Mouse (Mus musculus): ENCODE data around the gene Fgfr2. TPM values are rescaled to one million over a fixed set of nuclear protein-coding genes. Genes with fewer than 3 reads are reported as not detected.

Gene Fgfr2
- polyA plus RNA-seq, 1 experiment from 2014 or later = 169 TPM

GRCm38 (mm10) chr7:130213156-130213555 lies 2910.0 kb downstream of the Fgfr2 start:
- peaks cover 17% of the 10 kb centered on the region for H3K36me3 ChIP-seq (ENCODE audit: control insufficient read depth, insufficient read depth, low read length)
- H3K27ac ChIP-seq (ENCODE audit: low read length) = no peak overlapping the region; the same call in 1 of the 2 replicates
- H3K4me1 ChIP-seq (ENCODE audit: control insufficient read depth, insufficient read depth, low read length) = peaks cover 19% of the 10 kb centered on the region
- H3K27me3 ChIP-seq (ENCODE audit: control insufficient read depth, insufficient read depth, low read length) = no peaks in the 10 kb centered on the region
- no peak overlapping the region for H3K4me3 ChIP-seq (ENCODE audit: low read depth, low read length)
- no peak for ATAC-seq (ENCODE audit: insufficient number of reproducible peaks, insufficient read depth, low FRiP score, low read depth)
- H3K9me3 ChIP-seq (ENCODE audit: control insufficient read depth, low read depth, low read length) = no peaks in the 10 kb centered on the region
- WGBS = 85% methylated on average over 5 of the region's 5 CpGs
- no peak overlapping the region for H3K4me2 ChIP-seq (replicated peaks; ENCODE audit: low read depth, low read length)
- no peak overlapping the region for H3K9ac ChIP-seq (replicated peaks; ENCODE audit: low read depth, low read length)

- no peak overlapping the region for H3K4me3 ChIP-seq (ENCODE audit: low read depth, low read length)
- H3K36me3 ChIP-seq (ENCODE audit: control insufficient read depth, insufficient read depth, low read length) = peaks cover 17% of the 10 kb centered on the region
- no peak for ATAC-seq (ENCODE audit: insufficient number of reproducible peaks, insufficient read depth, low FRiP score, low read depth)
- H3K4me1 ChIP-seq (ENCODE audit: control insufficient read depth, insufficient read depth, low read length) = peaks cover 28% of the 10 kb centered on the region
- 74% methylated on average over 5 of the region's 5 CpGs for WGBS
- no peaks in the 10 kb centered on the region for H3K9me3 ChIP-seq (ENCODE audit: control insufficient read depth, low read depth, low read length)
- H3K9ac ChIP-seq (replicated peaks; ENCODE audit: low read depth, low read length) = no peak overlapping the region
- H3K4me2 ChIP-seq (replicated peaks; ENCODE audit: low read depth, low read length) = no peak overlapping the region
- H3K27me3 ChIP-seq (ENCODE audit: control insufficient read depth, insufficient read depth, low read length) = no peaks in the 10 kb centered on the region
- H3K27ac ChIP-seq (ENCODE audit: low read length) = no peak overlapping the region
Measured at GRCm38 (mm10) chr7:130211411-130211810, 2911.7 kb downstream of the Fgfr2 start.

GRCm38 (mm10) chr7:130208601-130209000 lies 2914.5 kb downstream of the Fgfr2 start:
- H3K27me3 ChIP-seq (ENCODE audit: control insufficient read depth, insufficient read depth, low read length) = no peaks in the 10 kb centered on the region
- WGBS = 94% methylated on average over 4 of the region's 4 CpGs
- no peak overlapping the region for H3K4me3 ChIP-seq (ENCODE audit: low read depth, low read length)
- no peak overlapping the region for H3K4me2 ChIP-seq (replicated peaks; ENCODE audit: low read depth, low read length)
- peaks cover 22% of the 10 kb centered on the region for H3K36me3 ChIP-seq (ENCODE audit: control insufficient read depth, insufficient read depth, low read length)
- H3K9ac ChIP-seq (replicated peaks; ENCODE audit: low read depth, low read length) = no peak overlapping the region
- no peaks in the 10 kb centered on the region for H3K9me3 ChIP-seq (ENCODE audit: control insufficient read depth, low read depth, low read length)
- H3K4me1 ChIP-seq (ENCODE audit: control insufficient read depth, insufficient read depth, low read length) = peaks cover 23% of the 10 kb centered on the region
- no peak for ATAC-seq (ENCODE audit: insufficient number of reproducible peaks, insufficient read depth, low FRiP score, low read depth)
- no peak overlapping the region; the same call in 1 of the 2 replicates for H3K27ac ChIP-seq (ENCODE audit: low read length)

- H3K4me2 ChIP-seq (replicated peaks; ENCODE audit: low read depth, low read length) = no peak overlapping the region
- H3K36me3 ChIP-seq (ENCODE audit: control insufficient read depth, insufficient read depth, low read length) = peaks cover 19% of the 10 kb centered on the region
- ATAC-seq (ENCODE audit: insufficient number of reproducible peaks, insufficient read depth, low FRiP score, low read depth) = peak; percentile 67; the same call in 1 of the 2 replicates
- no peaks in the 10 kb centered on the region for H3K27me3 ChIP-seq (ENCODE audit: control insufficient read depth, insufficient read depth, low read length)
- peak overlapping the region; percentile 52; the same call in 1 of the 2 replicates for H3K27ac ChIP-seq (ENCODE audit: low read length)
- H3K9me3 ChIP-seq (ENCODE audit: control insufficient read depth, low read depth, low read length) = no peaks in the 10 kb centered on the region
- H3K4me1 ChIP-seq (ENCODE audit: control insufficient read depth, insufficient read depth, low read length) = peaks cover 25% of the 10 kb centered on the region
- H3K4me3 ChIP-seq (ENCODE audit: low read depth, low read length) = no peak overlapping the region
- H3K9ac ChIP-seq (replicated peaks; ENCODE audit: low read depth, low read length) = no peak overlapping the region
- 26% methylated on average over 6 of the region's 6 CpGs for WGBS
Measured at GRCm38 (mm10) chr7:130206181-130206582, 2917.0 kb downstream of the Fgfr2 start.

- Histone ChIP-seq H3K36me3 (ENCODE audit: control insufficient read depth, insufficient read depth, low read length) (peaks cover 17% of the 10 kb centered on the region), H3K4me1 (ENCODE audit: control insufficient read depth, insufficient read depth, low read length) (peaks cover 25% of the 10 kb centered on the region), H3K27me3 (ENCODE audit: control insufficient read depth, insufficient read depth, low read length) (no peaks in the 10 kb centered on the region), H3K4me2 (replicated peaks; ENCODE audit: low read depth, low read length) (no peak overlapping the region), H3K4me3 (ENCODE audit: low read depth, low read length) (no peak overlapping the region), H3K9ac (replicated peaks; ENCODE audit: low read depth, low read length) (no peak overlapping the region), H3K9me3 (ENCODE audit: control insufficient read depth, low read depth, low read length) (no peaks in the 10 kb centered on the region), H3K27ac (ENCODE audit: low read length) (peak overlapping the region; percentile 52; the same call in 1 of the 2 replicates)
- ATAC-seq (ENCODE audit: insufficient number of reproducible peaks, insufficient read depth, low FRiP score, low read depth) = no peak
- WGBS = 77% methylated on average over 7 of the region's 7 CpGs
Measured at GRCm38 (mm10) chr7:130205140-130205539, 2918.0 kb downstream of the Fgfr2 start.

- Histone ChIP-seq H3K36me3 (ENCODE audit: control insufficient read depth, insufficient read depth, low read length) (peaks cover 15% of the 10 kb centered on the region), H3K27ac (ENCODE audit: low read length) (no peak overlapping the region), H3K27me3 (ENCODE audit: control insufficient read depth, insufficient read depth, low read length) (no peaks in the 10 kb centered on the region), H3K9ac (replicated peaks; ENCODE audit: low read depth, low read length) (no peak overlapping the region), H3K4me1 (ENCODE audit: control insufficient read depth, insufficient read depth, low read length) (peaks cover 7% of the 10 kb centered on the region), H3K9me3 (ENCODE audit: control insufficient read depth, low read depth, low read length) (no peaks in the 10 kb centered on the region), H3K4me2 (replicated peaks; ENCODE audit: low read depth, low read length) (no peak overlapping the region), H3K4me3 (ENCODE audit: low read depth, low read length) (no peak overlapping the region)
- no peak for ATAC-seq (ENCODE audit: insufficient number of reproducible peaks, insufficient read depth, low FRiP score, low read depth)
- WGBS = 84% methylated on average over 8 of the region's 8 CpGs
Measured at GRCm38 (mm10) chr7:130201020-130201419, 2922.1 kb downstream of the Fgfr2 start.

GRCm38 (mm10) chr7:130199951-130200350 lies 2923.2 kb downstream of the Fgfr2 start:
- H3K36me3 ChIP-seq (ENCODE audit: control insufficient read depth, insufficient read depth, low read length) = peaks cover 14% of the 10 kb centered on the region
- H3K4me1 ChIP-seq (ENCODE audit: control insufficient read depth, insufficient read depth, low read length) = 0 out of 2 replicates have a peak, but pooled peaks cover 2% of the 10 kb centered on the region
- H3K27ac ChIP-seq (ENCODE audit: low read length) = no peak overlapping the region
- H3K27me3 ChIP-seq (ENCODE audit: control insufficient read depth, insufficient read depth, low read length) = no peaks in the 10 kb centered on the region
- WGBS = 89% methylated on average over 9 of the region's 9 CpGs
- ATAC-seq (ENCODE audit: insufficient number of reproducible peaks, insufficient read depth, low FRiP score, low read depth) = no peak
- no peak overlapping the region for H3K4me3 ChIP-seq (ENCODE audit: low read depth, low read length)
- H3K9me3 ChIP-seq (ENCODE audit: control insufficient read depth, low read depth, low read length) = no peaks in the 10 kb centered on the region
- no peak overlapping the region for H3K9ac ChIP-seq (replicated peaks; ENCODE audit: low read depth, low read length)
- no peak overlapping the region for H3K4me2 ChIP-seq (replicated peaks; ENCODE audit: low read depth, low read length)

- ATAC-seq (ENCODE audit: insufficient number of reproducible peaks, insufficient read depth, low FRiP score, low read depth) = no peak
- H3K36me3 ChIP-seq (ENCODE audit: control insufficient read depth, insufficient read depth, low read length) = peaks cover 18% of the 10 kb centered on the region
Measured at GRCm38 (mm10) chr7:130199317-130199716, 2923.8 kb downstream of the Fgfr2 start.

GRCm38 (mm10) chr7:130195081-130195480 lies 2928.1 kb downstream of the Fgfr2 start:
- ATAC-seq (ENCODE audit: insufficient number of reproducible peaks, insufficient read depth, low FRiP score, low read depth) = no peak
- Histone ChIP-seq H3K4me3 (ENCODE audit: low read depth, low read length) (no peak overlapping the region), H3K9ac (replicated peaks; ENCODE audit: low read depth, low read length) (no peak overlapping the region), H3K27ac (ENCODE audit: low read length) (no peak overlapping the region), H3K4me1 (ENCODE audit: control insufficient read depth, insufficient read depth, low read length) (0 out of 2 replicates have a peak, but pooled peaks cover 5% of the 10 kb centered on the region), H3K36me3 (ENCODE audit: control insufficient read depth, insufficient read depth, low read length) (peaks cover 26% of the 10 kb centered on the region), H3K9me3 (ENCODE audit: control insufficient read depth, low read depth, low read length) (no peaks in the 10 kb centered on the region), H3K27me3 (ENCODE audit: control insufficient read depth, insufficient read depth, low read length) (no peaks in the 10 kb centered on the region), H3K4me2 (replicated peaks; ENCODE audit: low read depth, low read length) (no peak overlapping the region)
- WGBS = 73% methylated on average over 2 of the region's 2 CpGs

More at GRCm38 (mm10) chr7:130199317-130199716, 2923.8 kb downstream of the Fgfr2 start:
- Histone ChIP-seq H3K4me2 (replicated peaks; ENCODE audit: low read depth, low read length) (no peak overlapping the region), H3K9ac (replicated peaks; ENCODE audit: low read depth, low read length) (no peak overlapping the region), H3K4me3 (ENCODE audit: low read depth, low read length) (no peak overlapping the region), H3K27me3 (ENCODE audit: control insufficient read depth, insufficient read depth, low read length) (no peaks in the 10 kb centered on the region), H3K4me1 (ENCODE audit: control insufficient read depth, insufficient read depth, low read length) (0 out of 2 replicates have a peak, but pooled peaks cover 2% of the 10 kb centered on the region), H3K27ac (ENCODE audit: low read length) (no peak overlapping the region), H3K9me3 (ENCODE audit: control insufficient read depth, low read depth, low read length) (no peaks in the 10 kb centered on the region)
- WGBS = 66% methylated on average over 5 of the region's 5 CpGs

All from stomach, embryonic 14.5 days (tissue).